Mouse (Mus musculus) hindbrain, embryonic 15.5 days (tissue): Measurements from ENCODE around the gene AU040320. TPM values are rescaled to one million over a fixed set of nuclear protein-coding genes. Genes with fewer than 3 reads are reported as not detected.

Source experiments
- ATAC-seq: fragments of 200-750 bp; cut with Nextera tagmentation; 2 replicates; pipeline ENCODE4 v1.8.0; 2017; ENCODE audit warnings: low read depth, moderate number of reproducible peaks, moderate TSS enrichment; ENCODE audit not compliant: low FRiP score
- H3K27ac ChIP-seq: fragments of 300-500 bp; sonication (generic); replicated peaks from 2 replicates; pipeline ENCODE4 v1.5.1; 2015; ENCODE audit warnings: mild to moderate bottlenecking, inconsistent platforms
- H3K27me3 ChIP-seq: fragments of 300-500 bp; sonication (generic); 2 replicates; pipeline ENCODE4 v1.6.1; 2015; ENCODE audit warnings: control low read depth, inconsistent platforms
- H3K36me3 ChIP-seq: fragments of 300-500 bp; sonication (generic); 2 replicates; pipeline ENCODE4 v1.6.1; 2015; ENCODE audit warnings: control low read depth, inconsistent platforms
- H3K4me1 ChIP-seq: fragments of 300-500 bp; sonication (generic); replicated peaks from 2 replicates; pipeline ENCODE4 v1.6.1; 2015; ENCODE audit warnings: control low read depth, inconsistent platforms
- H3K4me2 ChIP-seq: fragments of 300-500 bp; sonication (generic); 2 replicates; pipeline ENCODE4 v1.6.1; 2015; ENCODE audit warnings: moderate library complexity, mild to moderate bottlenecking, inconsistent platforms
- H3K4me3 ChIP-seq: fragments of 300-500 bp; sonication (generic); 2 replicates; pipeline ENCODE4 v1.5.1; 2015; ENCODE audit warnings: mild to moderate bottlenecking, inconsistent platforms
- H3K9ac ChIP-seq: fragments of 300-500 bp; sonication (generic); 2 replicates; pipeline ENCODE4 v1.6.1; 2015; ENCODE audit warnings: inconsistent platforms
- H3K9me3 ChIP-seq: fragments of 300-500 bp; sonication (generic); 2 replicates; pipeline ENCODE4 v1.6.1; 2016; ENCODE audit warnings: control low read depth, inconsistent platforms
- WGBS: fragments of 180-500 bp; shearing (Covaris S2); methylation state at CpG from one replicate; pipeline ENCODE4 v1.1.7; 2015; 5-methylcytosine and 5-hydroxymethylcytosine counted together
- polyA plus RNA-seq: library from polyadenylated mRNA; unstranded; fragments of >200 nt; fragmentation: Nextera tagmentation; extraction: Ambion mirVana; gene quantifications from 2 replicates; pipeline ENCODE4 v1.2.1, GENCODE M21; 2015

The AU040320 gene
- polyA plus RNA-seq, 1 experiment from 2014 or later: 41.4 TPM

DNA sequence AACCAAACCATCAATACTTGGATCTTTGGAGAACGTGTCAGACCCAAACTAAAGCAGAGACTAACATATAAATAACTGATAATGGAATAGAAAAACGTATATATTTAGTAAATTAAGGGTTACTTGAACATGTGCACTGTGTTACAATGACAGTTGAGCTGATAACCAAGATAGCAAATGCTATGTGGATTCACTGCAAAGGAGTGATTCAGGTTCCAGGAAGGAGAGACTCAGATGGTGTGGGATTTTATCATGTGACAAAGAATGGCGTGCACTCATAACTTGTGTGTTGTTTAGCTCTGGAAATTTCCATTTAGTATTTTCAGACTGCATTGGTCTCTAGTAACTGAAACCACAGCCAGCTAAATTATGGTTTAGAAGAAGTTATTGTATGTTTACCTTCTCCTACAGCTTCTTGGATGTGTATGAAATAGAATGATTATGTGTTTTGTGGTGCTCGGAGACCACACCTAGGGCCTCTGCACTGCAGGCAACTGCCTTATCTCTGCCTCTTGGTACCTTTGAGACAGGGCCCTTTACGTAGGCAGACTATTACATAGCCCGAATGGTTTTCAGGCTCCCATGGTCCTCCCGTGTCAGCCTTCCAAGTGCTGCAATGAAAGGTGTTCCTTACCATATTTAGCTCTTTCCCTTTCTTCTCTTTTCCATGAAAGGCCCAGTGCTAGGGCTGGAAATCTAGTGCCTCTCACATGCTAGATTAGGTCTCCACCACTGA lies 53.5 kb downstream of the AU040320 start:
- H3K9me3 ChIP-seq: no peaks in the 10 kb centered on the region
- ATAC-seq: no peak
- H3K27ac ChIP-seq: no peak overlapping the region
- no peak overlapping the region for H3K4me3 ChIP-seq
- H3K4me1 ChIP-seq: peaks cover 5% of the 10 kb centered on the region
- no peak overlapping the region for H3K4me2 ChIP-seq
- H3K36me3 ChIP-seq: peaks cover 5% of the 10 kb centered on the region; the same call in 1 of the 2 replicates
- H3K9ac ChIP-seq: no peak overlapping the region
- H3K27me3 ChIP-seq: no peaks in the 10 kb centered on the region
- 94% methylated on average over 7 of the region's 7 CpGs for WGBS

DNA sequence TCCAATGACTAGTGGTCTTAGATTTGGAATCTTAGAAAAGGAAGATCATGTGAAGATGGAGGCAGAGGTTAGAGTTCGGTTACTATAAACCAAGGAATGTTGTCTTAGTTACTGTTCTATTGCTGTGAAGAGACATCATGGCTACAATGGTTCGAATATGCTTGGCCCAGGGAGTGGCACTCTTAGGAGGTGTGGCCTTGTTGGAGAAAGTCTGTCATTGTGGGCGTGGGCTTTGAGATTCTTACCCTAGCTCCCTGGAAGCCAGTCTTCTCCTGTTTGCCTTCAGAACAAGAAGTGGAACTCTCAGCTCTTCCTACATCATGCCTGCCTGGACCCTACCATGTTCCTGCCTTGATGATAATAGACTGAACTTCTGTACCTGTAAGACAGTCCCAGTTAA lies 57.2 kb downstream of the AU040320 start:
- Histone ChIP-seq H3K4me3 (no peak overlapping the region), H3K27me3 (no peaks in the 10 kb centered on the region), H3K4me1 (no peaks in the 10 kb centered on the region), H3K9me3 (no peaks in the 10 kb centered on the region), H3K9ac (no peak overlapping the region), H3K4me2 (no peak overlapping the region), H3K27ac (no peak overlapping the region), H3K36me3 (peaks cover 5% of the 10 kb centered on the region; the same call in 1 of the 2 replicates)
- WGBS: 92% methylated on average over 3 of the region's 3 CpGs
- no peak for ATAC-seq

DNA sequence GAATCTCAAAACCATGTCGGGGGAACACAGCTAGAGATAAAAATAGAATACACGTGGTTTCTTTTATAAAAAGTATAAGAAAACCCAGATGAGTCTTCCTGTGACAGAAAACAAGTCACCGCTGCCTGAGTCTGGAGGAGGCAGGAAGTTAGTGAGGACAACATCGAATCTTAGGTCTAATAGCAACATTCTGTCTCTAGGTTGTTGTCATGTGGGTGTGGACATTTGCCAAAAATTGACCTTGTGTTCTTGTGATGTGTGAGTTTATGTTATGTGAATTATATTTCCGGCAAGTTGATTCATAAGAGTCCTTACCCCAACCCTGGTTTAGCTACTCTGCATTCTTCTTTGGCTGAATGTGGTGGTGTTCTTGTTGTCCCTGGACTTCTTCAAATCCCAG lies 59.9 kb downstream of the AU040320 start:
- no peaks in the 10 kb centered on the region for H3K9me3 ChIP-seq
- no peaks in the 10 kb centered on the region for H3K27me3 ChIP-seq
- no peak overlapping the region for H3K4me2 ChIP-seq
- ATAC-seq: no peak
- no peak overlapping the region for H3K4me3 ChIP-seq
- H3K4me1 ChIP-seq: no peaks in the 10 kb centered on the region
- H3K9ac ChIP-seq: no peak overlapping the region
- H3K27ac ChIP-seq: no peak overlapping the region
- 83% methylated on average over 5 of the region's 5 CpGs for WGBS
- H3K36me3 ChIP-seq: peaks cover 13% of the 10 kb centered on the region

- H3K27me3 ChIP-seq: no peaks in the 10 kb centered on the region
- WGBS: 76% methylated on average over 5 of the region's 5 CpGs
- H3K27ac ChIP-seq: no peak overlapping the region
- H3K4me1 ChIP-seq: no peaks in the 10 kb centered on the region
- H3K4me2 ChIP-seq: no peak overlapping the region
- no peak for ATAC-seq
- no peak overlapping the region for H3K9ac ChIP-seq
- H3K4me3 ChIP-seq: no peak overlapping the region
- H3K9me3 ChIP-seq: no peaks in the 10 kb centered on the region
- peaks cover 19% of the 10 kb centered on the region for H3K36me3 ChIP-seq
Observed at GRCm38 (mm10) chr4:126814854-126815253, 61.5 kb downstream of the AU040320 start.

DNA sequence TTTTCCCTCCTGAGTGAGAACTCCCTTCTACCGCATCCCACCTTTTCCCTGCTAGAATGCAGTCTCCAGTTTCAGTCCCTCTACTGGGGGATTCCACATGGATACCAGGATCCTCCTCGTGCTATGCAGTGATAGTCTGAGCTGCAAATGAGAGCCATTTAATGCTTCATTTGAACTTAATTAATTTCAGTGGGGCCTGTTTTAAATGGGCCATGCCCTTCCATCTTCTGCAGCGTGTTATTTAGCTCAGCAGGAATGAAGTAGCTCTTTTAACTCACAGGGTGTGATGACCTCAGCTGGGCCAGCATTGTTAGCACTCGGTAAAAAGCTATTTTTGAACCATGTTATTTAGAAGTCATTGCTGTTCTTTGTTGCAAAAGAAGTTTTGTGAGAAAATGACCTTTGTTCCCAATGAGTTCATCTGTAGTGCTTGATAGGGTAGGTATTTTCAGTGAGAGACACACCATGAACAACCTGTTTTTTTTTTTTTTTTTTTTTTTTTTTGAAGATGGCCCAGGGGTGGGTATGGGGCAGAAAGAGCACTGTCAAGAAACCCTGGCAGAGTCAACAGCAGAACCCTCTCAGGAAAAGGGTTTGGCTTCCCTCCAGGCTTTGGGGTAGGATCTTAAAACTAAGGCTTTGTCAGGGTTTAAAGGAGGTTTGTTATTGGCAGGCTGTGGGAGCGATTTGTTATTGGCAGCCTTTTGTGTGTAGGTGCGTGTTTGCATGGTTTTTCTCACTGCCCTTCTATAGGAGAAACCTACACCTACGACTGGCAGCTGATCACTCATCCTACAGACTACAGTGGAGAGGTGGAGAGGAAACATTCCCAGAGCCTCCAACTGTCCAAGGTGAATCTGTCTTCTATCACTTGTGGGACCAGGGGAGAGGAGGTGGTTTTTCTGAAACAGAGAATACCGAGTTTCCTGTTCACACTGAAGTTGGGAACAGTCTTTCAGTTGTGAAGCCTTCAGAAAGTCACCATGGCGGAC lies 69.8 kb downstream of the AU040320 start:
- H3K4me3 ChIP-seq: no peak overlapping the region
- 52% methylated on average over 9 of the region's 9 CpGs for WGBS
- peaks cover 9% of the 10 kb centered on the region for H3K4me1 ChIP-seq
- peaks cover 7% of the 10 kb centered on the region for H3K36me3 ChIP-seq
- H3K27me3 ChIP-seq: no peaks in the 10 kb centered on the region
- no peaks in the 10 kb centered on the region for H3K9me3 ChIP-seq
- H3K27ac ChIP-seq: peak overlapping the region; percentile 40; the same call in 1 of the 2 replicates
- no peak overlapping the region for H3K4me2 ChIP-seq
- no peak for ATAC-seq
- H3K9ac ChIP-seq: no peak overlapping the region

GRCm38 (mm10) chr4:126823917-126824316 lies 70.6 kb downstream of the AU040320 start:
- no peak overlapping the region for H3K4me3 ChIP-seq
- H3K4me1 ChIP-seq: peaks cover 9% of the 10 kb centered on the region
- no peak overlapping the region for H3K9ac ChIP-seq
- H3K36me3 ChIP-seq: peaks cover 9% of the 10 kb centered on the region
- no peaks in the 10 kb centered on the region for H3K27me3 ChIP-seq
- no peak overlapping the region for H3K27ac ChIP-seq
- no peak for ATAC-seq
- 87% methylated on average over 5 of the region's 5 CpGs for WGBS
- no peak overlapping the region for H3K4me2 ChIP-seq
- H3K9me3 ChIP-seq: no peaks in the 10 kb centered on the region

DNA sequence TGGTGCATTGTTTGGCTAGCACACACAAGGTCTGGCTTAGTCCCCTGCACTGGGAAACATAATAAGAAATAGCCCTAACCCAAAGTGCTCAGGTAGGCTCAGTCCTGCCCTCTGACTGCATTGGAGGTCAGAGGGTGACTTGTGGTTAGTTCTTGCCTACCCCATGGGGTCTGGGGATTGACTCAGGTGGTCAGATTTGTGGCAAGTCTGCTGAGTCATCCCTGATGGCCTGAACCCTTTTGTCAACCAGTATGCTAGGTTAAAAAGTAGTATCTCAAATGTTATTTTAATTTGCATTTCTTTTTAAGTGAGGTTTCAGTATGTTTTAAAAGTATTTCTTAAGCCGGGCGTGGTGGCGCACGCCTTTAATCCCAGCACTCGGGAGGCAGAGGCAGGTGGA lies 77.8 kb downstream of the AU040320 start:
- H3K9me3 ChIP-seq: no peaks in the 10 kb centered on the region
- no peaks in the 10 kb centered on the region for H3K27me3 ChIP-seq
- peaks cover 31% of the 10 kb centered on the region for H3K36me3 ChIP-seq
- no peaks in the 10 kb centered on the region for H3K4me1 ChIP-seq
- no peak overlapping the region for H3K9ac ChIP-seq
- H3K4me2 ChIP-seq: no peak overlapping the region
- no peak overlapping the region for H3K4me3 ChIP-seq
- WGBS: 97% methylated on average over 5 of the region's 5 CpGs
- no peak overlapping the region for H3K27ac ChIP-seq
- no peak for ATAC-seq

- no peaks in the 10 kb centered on the region for H3K9me3 ChIP-seq
- H3K4me1 ChIP-seq: peaks cover 5% of the 10 kb centered on the region; the same call in 1 of the 2 replicates
- ATAC-seq: no peak
- peaks cover 23% of the 10 kb centered on the region for H3K36me3 ChIP-seq
- H3K4me2 ChIP-seq: no peak overlapping the region
- H3K27ac ChIP-seq: no peak overlapping the region
- no peaks in the 10 kb centered on the region for H3K27me3 ChIP-seq
- H3K9ac ChIP-seq: no peak overlapping the region
- WGBS: 79% methylated on average over 7 of the region's 7 CpGs
- no peak overlapping the region for H3K4me3 ChIP-seq
Observed at GRCm38 (mm10) chr4:126838799-126839198, 85.5 kb downstream of the AU040320 start.

DNA sequence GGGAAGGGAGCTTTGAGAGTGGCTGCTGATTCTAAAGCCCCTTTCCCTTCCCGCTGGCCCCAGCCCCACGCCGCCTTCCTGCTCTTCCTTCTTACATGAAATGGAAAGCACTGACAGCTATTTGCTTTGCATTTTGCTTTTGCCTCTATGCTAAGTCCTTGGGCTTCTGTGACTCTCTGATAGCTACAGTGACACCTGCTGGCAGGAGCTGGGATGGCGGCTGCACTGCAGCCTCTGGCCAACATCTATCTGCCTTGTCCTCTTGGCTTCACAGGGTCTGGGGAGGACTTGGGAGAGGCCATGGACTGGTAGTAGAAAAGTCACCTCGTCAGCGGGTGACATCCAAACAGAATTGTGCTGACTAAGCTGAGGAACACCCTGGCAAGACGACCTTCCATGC lies 86.5 kb downstream of the AU040320 start:
- no peak overlapping the region for H3K9ac ChIP-seq
- no peak overlapping the region for H3K4me3 ChIP-seq
- H3K36me3 ChIP-seq: peaks cover 15% of the 10 kb centered on the region
- H3K4me2 ChIP-seq: no peak overlapping the region
- no peaks in the 10 kb centered on the region for H3K27me3 ChIP-seq
- no peaks in the 10 kb centered on the region for H3K9me3 ChIP-seq
- WGBS: 17% methylated on average over 7 of the region's 7 CpGs
- peaks cover 5% of the 10 kb centered on the region; the same call in 1 of the 2 replicates for H3K4me1 ChIP-seq
- H3K27ac ChIP-seq: no peak overlapping the region
- 0 out of 2 replicates have a peak, but pooled peaks have one; percentile 17 for ATAC-seq

DNA sequence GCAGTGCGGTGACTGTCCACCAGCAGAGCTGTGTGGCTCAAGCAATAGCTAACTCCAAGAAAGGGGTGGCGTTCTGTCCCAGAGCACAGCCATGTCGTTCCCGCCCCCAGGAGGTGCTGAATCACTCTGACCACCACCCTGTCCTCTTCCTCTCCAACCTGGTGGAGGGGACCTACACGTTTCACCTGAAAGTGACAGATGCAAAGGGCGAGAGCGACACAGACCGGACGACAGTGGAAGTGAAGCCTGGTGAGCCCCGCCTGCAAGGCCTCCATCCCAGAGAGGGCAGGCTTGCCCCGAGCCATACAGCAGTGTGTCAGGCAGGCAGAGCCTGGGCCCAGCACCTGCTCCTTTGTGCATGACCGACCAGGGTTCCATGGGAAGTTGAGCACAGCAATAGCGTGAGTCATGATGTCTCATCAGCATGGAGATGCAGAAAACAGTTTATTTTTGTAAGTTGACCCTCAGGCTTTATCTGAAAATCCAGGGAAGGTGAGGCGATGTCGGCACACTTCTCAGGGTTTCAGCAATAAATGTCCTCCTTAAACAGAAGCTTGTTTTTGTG lies 87.7 kb downstream of the AU040320 start:
- Histone ChIP-seq H3K4me3 (no peak overlapping the region), H3K36me3 (peaks cover 7% of the 10 kb centered on the region; the same call in 1 of the 2 replicates), H3K27ac (no peak overlapping the region), H3K4me2 (no peak overlapping the region), H3K27me3 (no peaks in the 10 kb centered on the region), H3K9ac (no peak overlapping the region), H3K4me1 (peaks cover 5% of the 10 kb centered on the region; the same call in 1 of the 2 replicates), H3K9me3 (no peaks in the 10 kb centered on the region)
- ATAC-seq: peak; percentile 66; the same call in 1 of the 2 replicates
- 88% methylated on average over 15 of the region's 15 CpGs for WGBS

DNA sequence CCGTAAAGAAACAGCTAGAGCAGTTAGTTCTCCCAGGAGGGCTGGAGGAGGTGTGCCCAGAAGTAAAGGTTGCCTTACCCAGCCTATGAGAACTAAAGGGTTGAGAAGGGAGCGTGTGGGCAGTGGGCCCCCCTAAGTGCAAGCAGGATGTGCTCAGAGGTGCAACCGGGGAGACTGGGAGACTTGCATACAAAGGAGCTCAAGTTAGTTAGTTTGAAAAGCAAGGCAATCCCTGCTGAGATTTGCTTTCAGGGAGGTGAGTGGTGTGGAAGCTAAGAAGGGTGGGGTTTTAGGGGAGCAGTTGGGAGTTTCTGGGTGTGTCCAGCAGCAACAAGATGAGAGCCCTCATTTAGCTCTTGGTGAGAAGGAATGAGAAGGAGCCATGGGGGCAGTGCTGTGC lies 89.6 kb downstream of the AU040320 start:
- Histone ChIP-seq H3K27ac (no peak overlapping the region), H3K4me3 (no peak overlapping the region), H3K9ac (no peak overlapping the region), H3K27me3 (no peaks in the 10 kb centered on the region), H3K36me3 (peaks cover 12% of the 10 kb centered on the region; the same call in 1 of the 2 replicates), H3K9me3 (no peaks in the 10 kb centered on the region), H3K4me2 (no peak overlapping the region), H3K4me1 (peaks cover 5% of the 10 kb centered on the region; the same call in 1 of the 2 replicates)
- 50% methylated on average over 3 of the region's 3 CpGs for WGBS
- ATAC-seq: no peak
